Mouse (Mus musculus): Measurements from ENCODE around the gene Sla2. TPM values are rescaled to one million over a fixed set of nuclear protein-coding genes. Genes with fewer than 3 reads are reported as not detected.
A peak's percentile ranks its signal among the peaks of the same experiment; 100 is the strongest.

The Sla2 gene
- total and polyA plus RNA-seq, 2 experiments from 2014 or later: not detected

- 63% methylated on average over 9 of the region's 9 CpGs for WGBS
- no peaks in the 10 kb centered on the region for H3K27me3 ChIP-seq (ENCODE audit: insufficient read depth, low read length)
- H3K4me2 ChIP-seq (ENCODE audit: low read depth, low read length, poor library complexity, severe bottlenecking): no peak overlapping the region
- no peak overlapping the region for H3K9ac ChIP-seq (replicated peaks; ENCODE audit: low read length, poor library complexity, severe bottlenecking)
- H3K27ac ChIP-seq (ENCODE audit: low read depth, low read length): no peak overlapping the region
- H3K9me3 ChIP-seq (ENCODE audit: low read length): no peaks in the 10 kb centered on the region
- H3K36me3 ChIP-seq (ENCODE audit: insufficient read depth, low read length): peaks cover 20% of the 10 kb centered on the region
- no peak overlapping the region for H3K4me3 ChIP-seq (ENCODE audit: low read depth, low read length)
- DNase-seq (ENCODE audit: low spot score) (no peak), ATAC-seq (ENCODE audit: low FRiP score) (no peak)
- TF ChIP-seq CTCF (IDR thresholded peaks at IDR 0.05): no peak
- H3K4me1 ChIP-seq (ENCODE audit: insufficient read depth, low read length): no peaks in the 10 kb centered on the region
These were observed 9.3 kb downstream of the Sla2 start for GRCm38 (mm10) chr2:156877726-156878125.

GRCm38 (mm10) chr2:156874760-156875510 lies 12.1 kb downstream of the Sla2 start:
- Histone ChIP-seq H3K4me3 (ENCODE audit: low read depth, low read length) (no peak overlapping the region), H3K4me1 (ENCODE audit: insufficient read depth, low read length) (no peaks in the 10 kb centered on the region), H3K9me3 (ENCODE audit: low read length) (no peaks in the 10 kb centered on the region), H3K27ac (ENCODE audit: low read depth, low read length) (no peak overlapping the region), H3K4me2 (ENCODE audit: low read depth, low read length, poor library complexity, severe bottlenecking) (no peak overlapping the region), H3K36me3 (ENCODE audit: insufficient read depth, low read length) (peaks cover 29% of the 10 kb centered on the region), H3K27me3 (ENCODE audit: insufficient read depth, low read length) (no peaks in the 10 kb centered on the region), H3K9ac (replicated peaks; ENCODE audit: low read length, poor library complexity, severe bottlenecking) (no peak overlapping the region)
- DNase-seq (ENCODE audit: low spot score): no peak
- ATAC-seq (ENCODE audit: low FRiP score): no peak
- TF ChIP-seq CTCF (IDR thresholded peaks at IDR 0.05): no peak
- WGBS: 92% methylated on average over 4 of the region's 4 CpGs

GRCm38 (mm10) chr2:156874047-156874759 lies 12.8 kb downstream of the Sla2 start:
- Histone ChIP-seq H3K9me3 (ENCODE audit: low read length) (no peaks in the 10 kb centered on the region), H3K4me1 (ENCODE audit: insufficient read depth, low read length) (no peaks in the 10 kb centered on the region), H3K4me3 (ENCODE audit: low read depth, low read length) (no peak overlapping the region), H3K36me3 (ENCODE audit: insufficient read depth, low read length) (peaks cover 32% of the 10 kb centered on the region), H3K27me3 (ENCODE audit: insufficient read depth, low read length) (no peaks in the 10 kb centered on the region), H3K9ac (replicated peaks; ENCODE audit: low read length, poor library complexity, severe bottlenecking) (no peak overlapping the region), H3K27ac (ENCODE audit: low read depth, low read length) (no peak overlapping the region), H3K4me2 (ENCODE audit: low read depth, low read length, poor library complexity, severe bottlenecking) (no peak overlapping the region)
- DNase-seq (ENCODE audit: low spot score): no peak
- WGBS: 93% methylated on average over 8 of the region's 8 CpGs
- no peak for ATAC-seq (ENCODE audit: low FRiP score)
- TF ChIP-seq CTCF (IDR thresholded peaks at IDR 0.05): no peak

GRCm38 (mm10) chr2:156873629-156874028 lies 13.4 kb downstream of the Sla2 start:
- Histone ChIP-seq H3K4me3 (ENCODE audit: low read depth, low read length) (no peak overlapping the region), H3K9me3 (ENCODE audit: low read length) (no peaks in the 10 kb centered on the region), H3K27ac (ENCODE audit: low read depth, low read length) (no peak overlapping the region), H3K9ac (replicated peaks; ENCODE audit: low read length, poor library complexity, severe bottlenecking) (no peak overlapping the region), H3K27me3 (ENCODE audit: insufficient read depth, low read length) (no peaks in the 10 kb centered on the region), H3K4me1 (ENCODE audit: insufficient read depth, low read length) (no peaks in the 10 kb centered on the region), H3K36me3 (ENCODE audit: insufficient read depth, low read length) (peaks cover 37% of the 10 kb centered on the region), H3K4me2 (ENCODE audit: low read depth, low read length, poor library complexity, severe bottlenecking) (no peak overlapping the region)
- 24% methylated on average over 5 of the region's 5 CpGs for WGBS
- ATAC-seq (ENCODE audit: low FRiP score) (0 out of 2 replicates have a peak, but pooled peaks have one; percentile 58), DNase-seq (ENCODE audit: low spot score) (peak; percentile 73)
- peak; percentile 90 for TF ChIP-seq CTCF (IDR thresholded peaks at IDR 0.05)

GRCm38 (mm10) chr2:156870519-156870918 lies 16.5 kb downstream of the Sla2 start:
- no peak for ATAC-seq (ENCODE audit: low FRiP score)
- Histone ChIP-seq H3K36me3 (ENCODE audit: insufficient read depth, low read length) (peaks cover 46% of the 10 kb centered on the region), H3K27ac (ENCODE audit: low read depth, low read length) (no peak overlapping the region)

GRCm38 (mm10) chr2:156869554-156869953 lies 17.4 kb downstream of the Sla2 start:
- H3K9ac ChIP-seq (replicated peaks; ENCODE audit: low read length, poor library complexity, severe bottlenecking): no peak overlapping the region
- no peak for TF ChIP-seq CTCF (IDR thresholded peaks at IDR 0.05)
- DNase-seq (ENCODE audit: low spot score) (no peak), ATAC-seq (ENCODE audit: low FRiP score) (no peak)
- H3K27me3 ChIP-seq (ENCODE audit: insufficient read depth, low read length): no peaks in the 10 kb centered on the region
- H3K9me3 ChIP-seq (ENCODE audit: low read length): no peaks in the 10 kb centered on the region
- peaks cover 40% of the 10 kb centered on the region for H3K36me3 ChIP-seq (ENCODE audit: insufficient read depth, low read length)
- no peak overlapping the region for H3K4me3 ChIP-seq (ENCODE audit: low read depth, low read length)
- no peak overlapping the region for H3K27ac ChIP-seq (ENCODE audit: low read depth, low read length)
- no peaks in the 10 kb centered on the region for H3K4me1 ChIP-seq (ENCODE audit: insufficient read depth, low read length)
- 88% methylated on average over 7 of the region's 7 CpGs for WGBS
- no peak overlapping the region for H3K4me2 ChIP-seq (ENCODE audit: low read depth, low read length, poor library complexity, severe bottlenecking)

More at GRCm38 (mm10) chr2:156870519-156870918, 16.5 kb downstream of the Sla2 start:
- H3K4me3 ChIP-seq (ENCODE audit: low read depth, low read length): no peak overlapping the region
- no peak for DNase-seq (ENCODE audit: low spot score)
- H3K4me2 ChIP-seq (ENCODE audit: low read depth, low read length, poor library complexity, severe bottlenecking): no peak overlapping the region
- WGBS: 58% methylated on average over 6 of the region's 6 CpGs
- TF ChIP-seq CTCF (IDR thresholded peaks at IDR 0.05): no peak
- H3K27me3 ChIP-seq (ENCODE audit: insufficient read depth, low read length): no peaks in the 10 kb centered on the region
- no peaks in the 10 kb centered on the region for H3K4me1 ChIP-seq (ENCODE audit: insufficient read depth, low read length)
- H3K9me3 ChIP-seq (ENCODE audit: low read length): no peaks in the 10 kb centered on the region
- H3K9ac ChIP-seq (replicated peaks; ENCODE audit: low read length, poor library complexity, severe bottlenecking): no peak overlapping the region
